Mouse (Mus musculus) embryonic stem cell, embryonic (primary cell): ENCODE measurements around the gene Vmn2r26.
"Not testable (repeated sequence)": the region's sequence is repeated elsewhere in the genome, so short reads cannot be mapped to it uniquely, and the experiment has no call there.

Experiments
- CTCF ChIA-PET, 4 experiments: fragments of 300-600 bp in 2 of 4; fragments of 350-600 bp in 2 of 4; sonication (Branson Sonifier 250); formaldehyde crosslinking; loops; one replicate each; lab custom pipeline; 2022; ENCODE audit warnings: inconsistent platforms in 2 of 4; lab: Charles Lee
- POLR2A ChIA-PET, 4 experiments: fragments of 300-600 bp in 2 of 4; fragments of 350-600 bp in 2 of 4; sonication (Branson Sonifier 250); formaldehyde crosslinking; loops; one replicate each; lab custom pipeline; 2022; ENCODE audit warnings: antibody characterized with exemption in 4 of 4, inconsistent platforms in 1 of 4; lab: Charles Lee

Vmn2r26 gene

DNA sequence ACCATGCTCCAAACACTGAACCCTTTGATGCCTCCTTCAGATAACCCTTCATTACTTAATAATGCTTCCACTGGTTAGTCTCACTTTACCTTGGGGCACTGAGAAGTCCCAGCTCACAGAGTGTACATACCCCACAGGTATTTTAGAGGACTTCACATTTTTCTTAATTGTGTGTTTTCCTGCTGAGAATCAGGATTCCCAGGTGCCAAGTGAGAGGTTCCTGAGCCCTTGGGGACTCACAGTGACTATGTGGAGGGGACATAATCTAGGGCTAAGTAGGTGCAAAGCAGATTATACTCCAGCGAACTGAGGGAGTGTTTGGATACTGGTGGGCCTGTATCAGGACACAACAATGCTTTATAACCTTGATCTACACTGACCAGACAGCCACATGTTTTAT, at the start of gene Vmn2r26:
Gene Vmn2r26 (plus strand): TSS at position 301 of the 400 bp plus-strand sequence.
- POLR2A ChIA-PET, CTCF ChIA-PET: not testable (repeated sequence)

DNA sequence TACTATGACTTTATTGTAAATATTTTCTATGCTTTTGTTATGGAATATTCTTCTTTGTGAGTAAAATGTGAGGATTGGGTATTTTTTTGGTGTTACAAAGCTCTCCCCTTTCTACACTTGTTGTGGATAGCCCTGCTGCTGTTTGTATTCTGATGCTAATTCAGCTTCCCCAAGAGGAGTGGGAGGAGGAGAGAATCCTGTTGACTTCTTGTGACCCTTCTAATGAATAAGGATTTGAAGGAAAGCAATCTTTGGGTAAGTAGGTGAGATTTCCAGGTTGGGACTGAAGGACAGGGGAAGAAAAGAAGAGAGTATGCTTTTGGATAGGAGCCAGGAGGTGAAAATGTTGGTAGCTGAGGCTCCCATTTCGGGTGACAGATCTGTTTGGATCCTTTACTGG, 3.5 kb upstream of the Vmn2r26 start:
- CTCF ChIA-PET = no interaction called here
- POLR2A ChIA-PET = no interaction called here

DNA sequence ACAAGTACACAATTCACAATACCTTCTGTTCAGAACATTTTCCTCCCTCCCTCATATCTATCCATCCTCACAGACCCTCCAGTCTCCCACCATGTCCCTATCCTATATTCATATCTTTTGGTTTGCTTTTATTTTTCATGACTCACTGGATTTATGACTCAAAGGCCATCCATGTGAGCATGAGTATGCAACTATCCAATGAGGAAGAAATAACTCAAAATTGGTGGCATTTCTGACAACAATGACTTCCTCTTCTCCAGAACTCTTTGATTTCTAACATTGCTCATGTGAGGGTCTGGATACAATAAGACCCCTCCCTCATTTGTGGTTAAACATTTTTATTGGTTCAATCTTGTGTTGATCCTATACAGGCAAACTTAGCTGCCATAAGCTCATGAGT, 24.0 kb downstream of the Vmn2r26 start:
- ChIA-PET CTCF (no interaction called here), POLR2A (no interaction called here)

DNA sequence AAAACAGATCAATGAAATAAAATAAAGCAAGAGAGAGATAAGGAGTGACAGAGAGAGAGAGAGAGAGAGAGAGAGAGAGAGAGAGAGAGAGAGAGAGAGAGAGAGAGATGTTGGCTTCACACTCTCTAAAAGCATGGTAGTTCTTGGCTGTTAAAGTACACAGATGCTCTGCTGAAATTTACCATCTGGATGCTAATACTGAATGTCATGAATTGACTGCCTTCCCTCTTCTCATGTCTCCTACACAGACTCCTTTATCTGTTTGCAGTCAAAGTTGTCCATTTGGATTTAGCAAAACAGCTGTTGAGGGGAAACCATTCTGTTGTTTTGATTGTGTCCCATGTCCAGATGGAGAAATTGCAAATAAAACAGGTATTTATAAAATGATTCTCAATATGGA, 29.2 kb downstream of the Vmn2r26 start:
- POLR2A ChIA-PET, CTCF ChIA-PET: not testable (repeated sequence)

DNA sequence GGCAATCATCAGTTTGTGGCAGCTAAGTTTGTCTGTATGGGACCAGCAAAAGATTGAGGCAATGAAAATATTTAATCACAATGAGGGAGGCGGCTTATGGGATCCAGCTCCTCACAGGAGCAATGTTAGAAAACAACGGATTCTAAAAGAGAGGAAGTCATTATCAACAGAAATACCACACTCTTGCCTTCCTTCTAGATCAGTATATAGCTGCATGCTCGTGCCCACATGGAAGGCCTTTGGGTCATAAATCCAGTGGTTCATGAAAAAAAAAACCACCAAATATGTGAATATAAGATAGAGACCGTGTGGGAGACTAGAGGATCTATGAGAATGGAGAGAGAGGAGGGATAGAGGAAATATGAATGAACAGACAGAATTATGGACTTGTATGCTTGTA, 78.0 kb downstream of the Vmn2r26 start:
- ChIA-PET POLR2A (no interaction called here), CTCF (no interaction called here)
